Mouse (Mus musculus): ENCODE data around the gene Il17rb. TPM values are rescaled to one million over a fixed set of nuclear protein-coding genes. Genes with fewer than 3 reads are reported as not detected.

Gene Il17rb
- polyA plus RNA-seq, 1 experiment = 1.9 TPM

DNA sequence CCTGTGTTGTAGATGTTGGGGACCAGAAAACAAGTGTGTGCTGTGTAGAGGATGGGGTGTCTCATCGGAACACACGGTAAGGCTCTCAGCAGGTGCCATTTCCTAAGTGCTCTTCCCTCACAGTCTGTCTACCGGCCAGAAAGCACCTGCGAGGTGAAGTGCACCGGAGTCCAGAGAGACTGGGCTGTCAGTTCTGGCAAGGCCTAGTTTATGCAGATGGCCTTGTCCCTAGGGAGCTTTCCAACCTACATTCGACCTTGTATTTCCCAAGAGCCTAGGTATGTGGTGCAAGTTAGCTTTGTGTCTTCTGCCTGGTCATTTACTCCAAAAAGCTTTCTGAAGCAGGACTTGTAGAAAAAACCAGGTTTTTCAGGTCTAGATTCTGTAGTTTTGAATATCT is 21.4 kb downstream of the Il17rb start:
- TF ChIP-seq CTCF (IDR thresholded peaks at IDR 0.05; ENCODE audit: extremely low read depth, insufficient read depth, insufficient read length, insufficient replicate concordance) = no peak
- no peak for TF ChIP-seq POLR2A (IDR thresholded peaks at IDR 0.05; ENCODE audit: low read depth, low read length)
- peaks cover 66% of the 10 kb centered on the region for H3K36me3 ChIP-seq (ENCODE audit: control insufficient read depth, insufficient read depth, low read length)
- H3K4me3 ChIP-seq (ENCODE audit: extremely low read depth, insufficient read depth, insufficient read length) = no peak overlapping the region
- H3K27ac ChIP-seq (ENCODE audit: insufficient read depth, low read length) = no peak overlapping the region
- no peaks in the 10 kb centered on the region for H3K4me1 ChIP-seq (ENCODE audit: control insufficient read depth, insufficient read depth, insufficient read length)
- no peak for DNase-seq (ENCODE audit: low read depth in 1 of 2, low spot score in 2 of 2)
- H3K27me3 ChIP-seq (ENCODE audit: control insufficient read depth, insufficient read depth, low read length) = no peaks in the 10 kb centered on the region
- WGBS = 92% methylated on average over 6 of the region's 6 CpGs

DNA sequence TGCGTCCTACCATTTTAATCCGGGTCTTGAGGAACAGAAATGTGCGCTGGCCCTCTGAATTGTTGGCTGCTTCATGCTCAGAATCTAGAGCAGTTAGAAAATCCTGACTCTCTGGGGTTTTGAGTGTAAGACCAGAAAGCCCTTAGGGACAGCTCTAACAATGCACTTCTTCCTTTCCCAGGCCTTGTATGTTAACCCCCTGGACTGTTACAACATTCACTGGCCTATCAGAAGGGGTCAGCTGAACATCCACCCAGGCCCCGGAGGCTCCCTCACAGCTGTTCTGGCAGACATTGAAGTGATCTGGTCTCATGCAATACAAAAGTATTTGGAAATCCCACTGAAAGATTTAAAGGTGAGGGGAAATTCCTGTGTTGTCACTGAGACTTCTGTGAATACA is 22.6 kb downstream of the Il17rb start:
- Histone ChIP-seq H3K4me1 (ENCODE audit: control insufficient read depth, insufficient read depth, insufficient read length) (no peaks in the 10 kb centered on the region), H3K36me3 (ENCODE audit: control insufficient read depth, insufficient read depth, low read length) (peaks cover 61% of the 10 kb centered on the region), H3K4me3 (ENCODE audit: extremely low read depth, insufficient read depth, insufficient read length) (no peak overlapping the region), H3K27me3 (ENCODE audit: control insufficient read depth, insufficient read depth, low read length) (no peaks in the 10 kb centered on the region), H3K27ac (ENCODE audit: insufficient read depth, low read length) (no peak overlapping the region)
- DNase-seq (ENCODE audit: low read depth in 1 of 2, low spot score in 2 of 2) = no peak
- no peak for TF ChIP-seq POLR2A (IDR thresholded peaks at IDR 0.05; ENCODE audit: low read depth, low read length)
- no peak for TF ChIP-seq CTCF (IDR thresholded peaks at IDR 0.05; ENCODE audit: extremely low read depth, insufficient read depth, insufficient read length, insufficient replicate concordance)
- WGBS = 95% methylated on average over 4 of the region's 4 CpGs

DNA sequence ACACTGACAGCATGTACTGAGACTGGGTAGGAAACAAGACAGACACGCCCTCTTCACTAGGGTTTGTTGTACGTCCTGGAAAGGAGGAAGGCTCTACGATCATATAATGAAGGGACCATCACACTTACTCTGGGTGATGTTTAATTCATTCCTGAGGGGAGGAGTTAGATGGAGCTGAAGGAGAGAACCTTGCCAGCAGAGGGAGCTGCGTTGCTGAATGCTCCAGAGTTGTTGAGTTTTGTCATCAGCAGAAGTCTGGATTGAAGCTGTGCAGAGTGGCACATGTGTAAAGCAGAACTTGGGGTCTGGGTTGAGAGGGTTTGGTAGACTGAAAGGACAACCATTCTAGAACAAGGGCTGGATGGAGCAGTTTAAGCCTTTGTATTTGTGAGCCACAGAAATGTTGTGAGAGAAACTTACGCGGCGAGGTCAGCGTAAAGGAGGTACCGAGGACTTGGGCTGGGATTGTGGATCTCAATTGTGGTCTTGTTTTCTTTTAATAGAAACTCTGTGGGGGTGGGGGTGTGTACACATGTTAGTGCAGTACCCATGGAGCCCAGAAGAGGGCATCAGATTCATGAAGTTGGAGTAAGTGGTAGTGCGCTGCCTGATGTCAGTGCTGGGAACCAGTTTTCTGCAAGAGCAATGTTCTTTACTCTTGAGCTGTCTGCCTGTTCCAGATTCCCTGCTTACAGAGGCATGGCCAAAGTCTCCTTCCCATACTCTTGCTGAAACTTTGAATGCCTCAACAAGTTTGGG is 28.1 kb downstream of the Il17rb start:
- DNase-seq (ENCODE audit: low read depth in 1 of 2, low spot score in 2 of 2) = no peak

DNA sequence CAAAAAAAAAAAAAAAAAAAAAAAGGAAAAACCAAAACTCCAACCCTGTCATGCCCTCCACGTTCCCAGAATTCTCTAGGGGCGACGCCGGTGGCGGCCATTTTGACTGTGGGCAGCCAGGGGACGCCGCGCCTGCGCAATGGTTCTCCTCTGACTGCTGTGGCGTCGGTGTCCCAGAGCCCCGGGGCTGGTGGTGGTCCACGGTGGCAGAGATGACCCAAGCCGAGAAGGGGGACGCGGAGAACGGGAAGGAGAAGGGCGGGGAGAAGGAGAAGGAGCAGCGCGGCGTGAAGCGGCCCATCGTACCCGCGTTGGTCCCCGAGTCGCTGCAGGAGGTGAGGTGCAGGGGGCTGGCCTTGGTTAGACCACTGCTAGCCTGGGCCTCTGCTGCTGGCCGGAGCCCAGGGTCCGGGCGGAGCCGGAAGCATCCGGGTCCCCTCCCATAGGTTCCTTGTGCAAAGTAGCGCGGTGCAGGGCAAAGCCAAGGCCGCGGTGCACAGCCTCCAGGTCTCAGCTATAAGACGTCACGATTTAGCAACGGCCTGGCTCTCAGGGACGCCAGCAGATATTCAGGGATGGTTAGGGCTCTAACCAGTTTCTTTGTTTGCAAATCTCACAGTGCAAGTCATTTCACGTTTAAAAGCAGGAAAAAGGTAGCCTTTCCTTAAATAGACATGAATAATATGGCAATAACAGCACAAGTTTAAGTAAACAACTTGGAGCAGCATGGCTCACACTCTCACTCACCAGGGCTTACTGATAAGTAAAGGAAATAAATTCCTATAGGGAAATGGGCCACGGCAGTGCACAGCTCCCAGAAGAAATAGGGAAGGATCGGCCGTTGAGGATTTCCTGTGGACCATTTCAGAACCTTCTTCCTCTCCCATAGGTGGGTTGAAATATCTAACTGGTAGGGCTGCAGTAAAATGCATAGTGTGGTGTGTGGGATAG is 30.2 kb downstream of the Il17rb start, which contains the start of gene Actr8:
TSS of gene Actr8 (plus strand) at position 84 of the 951 bp plus-strand sequence.
- Histone ChIP-seq H3K27me3 (ENCODE audit: control insufficient read depth, insufficient read depth, low read length) (no peaks in the 10 kb centered on the region), H3K4me1 (ENCODE audit: control insufficient read depth, insufficient read depth, insufficient read length) (peaks cover 3% of the 10 kb centered on the region; the same call in 1 of the 2 replicates), H3K36me3 (ENCODE audit: control insufficient read depth, insufficient read depth, low read length) (peaks cover 12% of the 10 kb centered on the region; the same call in 1 of the 2 replicates), H3K4me3 (ENCODE audit: extremely low read depth, insufficient read depth, insufficient read length) (peak within 1 kb of the TSS; percentile 82), H3K27ac (ENCODE audit: insufficient read depth, low read length) (peak within 1 kb of the TSS; percentile 80)
- peak; percentile 44 to 90 for DNase-seq (ENCODE audit: low read depth in 1 of 2, low spot score in 2 of 2)
- under 1% methylated on average over 44 of the region's 44 CpGs for WGBS
- TF ChIP-seq CTCF (IDR thresholded peaks at IDR 0.05; ENCODE audit: extremely low read depth, insufficient read depth, insufficient read length, insufficient replicate concordance) (no peak), POLR2A (IDR thresholded peaks at IDR 0.05; ENCODE audit: low read depth, low read length) (no peak; the same call in none of the 2 replicates)

More for the DNA sequence above, 28.1 kb downstream of the Il17rb start:
- no peaks in the 10 kb centered on the region for H3K27me3 ChIP-seq (ENCODE audit: control insufficient read depth, insufficient read depth, low read length)
- no peak for TF ChIP-seq POLR2A (IDR thresholded peaks at IDR 0.05; ENCODE audit: low read depth, low read length)
- peak; percentile 11; the same call in 1 of the 2 replicates for TF ChIP-seq CTCF (IDR thresholded peaks at IDR 0.05; ENCODE audit: extremely low read depth, insufficient read depth, insufficient read length, insufficient replicate concordance)
- H3K4me3 ChIP-seq (ENCODE audit: extremely low read depth, insufficient read depth, insufficient read length) = no peak overlapping the region
- H3K4me1 ChIP-seq (ENCODE audit: control insufficient read depth, insufficient read depth, insufficient read length) = peaks cover 3% of the 10 kb centered on the region; the same call in 1 of the 2 replicates
- 92% methylated on average over 10 of the region's 10 CpGs for WGBS
- no peak overlapping the region for H3K27ac ChIP-seq (ENCODE audit: insufficient read depth, low read length)
- H3K36me3 ChIP-seq (ENCODE audit: control insufficient read depth, insufficient read depth, low read length) = peaks cover 18% of the 10 kb centered on the region

- H3K4me3 ChIP-seq (ENCODE audit: extremely low read depth, insufficient read depth, insufficient read length) = no peak overlapping the region
- TF ChIP-seq POLR2A (IDR thresholded peaks at IDR 0.05; ENCODE audit: low read depth, low read length) (no peak), CTCF (IDR thresholded peaks at IDR 0.05; ENCODE audit: extremely low read depth, insufficient read depth, insufficient read length, insufficient replicate concordance) (no peak)
- H3K4me1 ChIP-seq (ENCODE audit: control insufficient read depth, insufficient read depth, insufficient read length) = peaks cover 3% of the 10 kb centered on the region; the same call in 1 of the 2 replicates
- H3K36me3 ChIP-seq (ENCODE audit: control insufficient read depth, insufficient read depth, low read length) = peaks cover 16% of the 10 kb centered on the region
- 95% methylated on average over 6 of the region's 6 CpGs for WGBS
- no peak overlapping the region for H3K27ac ChIP-seq (ENCODE audit: insufficient read depth, low read length)
- DNase-seq (ENCODE audit: low read depth in 1 of 2, low spot score in 2 of 2) = no peak
- no peaks in the 10 kb centered on the region for H3K27me3 ChIP-seq (ENCODE audit: control insufficient read depth, insufficient read depth, low read length)
Measured at GRCm38 (mm10) chr14:29976927-29977326, 31.8 kb downstream of the Il17rb start.

- Histone ChIP-seq H3K4me3 (ENCODE audit: extremely low read depth, insufficient read depth, insufficient read length) (no peak overlapping the region), H3K36me3 (ENCODE audit: control insufficient read depth, insufficient read depth, low read length) (peaks cover 18% of the 10 kb centered on the region), H3K4me1 (ENCODE audit: control insufficient read depth, insufficient read depth, insufficient read length) (no peaks in the 10 kb centered on the region; the same call in 1 of the 2 replicates), H3K27ac (ENCODE audit: insufficient read depth, low read length) (no peak overlapping the region), H3K27me3 (ENCODE audit: control insufficient read depth, insufficient read depth, low read length) (no peaks in the 10 kb centered on the region)
- TF ChIP-seq CTCF (IDR thresholded peaks at IDR 0.05; ENCODE audit: extremely low read depth, insufficient read depth, insufficient read length, insufficient replicate concordance) (no peak), POLR2A (IDR thresholded peaks at IDR 0.05; ENCODE audit: low read depth, low read length) (no peak)
- WGBS = 94% methylated on average over 5 of the region's 5 CpGs
- DNase-seq (ENCODE audit: low read depth in 1 of 2, low spot score in 2 of 2) = no peak
Measured at GRCm38 (mm10) chr14:29971993-29972392, 36.7 kb downstream of the Il17rb start.
